Mouse (Mus musculus) cerebellum, adult (tissue): ENCODE measurements at regions not wholly inside any gene's neighbourhood (a gene's known extent, or its start where the extent isn't known, plus 50 kb on each side); places are given as distances from the start of the nearest gene placed in this dataset.
A peak's percentile ranks its signal among the peaks of the same experiment; 100 is the strongest.

Source experiments
- ATAC-seq: cut with Nextera tagmentation; 2 replicates; pipeline ENCODE4 v1.9.2; 2017; ENCODE audit warnings: mild to moderate bottlenecking, moderate library complexity, mixed read lengths; ENCODE audit not compliant: insufficient number of reproducible peaks, low FRiP score, low TSS enrichment

- ATAC-seq = peak; percentile 74
These were observed 1526.0 kb upstream of the Slc7a12 start for GRCm38 (mm10) chr3:12954480-12954879.
